ENCODE assay signal across 9 mouse cellular contexts in the genomic region with DNA sequence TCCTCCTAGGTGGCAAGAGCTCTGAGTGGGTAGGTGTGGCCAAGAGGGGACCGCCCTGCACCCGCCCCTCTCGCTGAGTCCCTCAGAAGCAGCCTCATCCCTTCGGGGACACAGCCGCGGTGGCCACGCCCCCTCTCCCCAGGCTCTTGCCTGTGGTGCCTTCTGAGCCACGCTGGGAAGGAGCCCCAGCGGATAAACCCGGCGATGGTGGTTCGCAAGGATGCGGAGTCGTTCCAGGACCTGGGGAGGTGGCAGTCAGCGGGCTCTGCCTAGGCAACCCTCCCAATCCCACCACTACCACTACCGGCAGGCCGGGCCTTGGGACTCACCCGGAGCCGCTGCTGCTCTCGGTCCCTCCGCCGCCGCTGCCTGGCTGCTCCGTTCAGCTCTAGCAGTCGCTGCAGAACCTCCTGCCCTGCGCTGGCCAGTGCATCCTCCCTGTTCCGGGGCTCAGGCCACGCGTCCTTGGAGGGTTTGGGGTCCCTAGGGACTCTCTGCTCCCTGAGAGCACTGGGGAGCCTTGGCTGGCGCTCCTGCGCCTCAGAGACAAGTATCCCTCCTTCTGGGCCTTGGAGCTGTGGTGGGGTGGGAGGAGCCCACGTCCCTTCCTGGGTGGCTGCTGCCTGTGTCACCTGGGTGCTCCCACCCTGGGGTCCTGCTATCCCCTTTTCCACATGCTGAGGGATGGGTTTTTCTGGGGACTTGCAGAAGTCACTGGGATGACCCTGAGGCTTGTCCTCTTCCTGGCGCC. TPM values are rescaled to one million over a fixed set of nuclear protein-coding genes. Genes with fewer than 3 reads are reported as not detected.
A peak's percentile ranks its signal among the peaks of the same experiment; 100 is the strongest.
DNase-seq lines count a peak whose midpoint lies in the region; ATAC-seq and TF ChIP-seq lines count a peak whose summit lies in the region.
"Had no signal": no experiment of that assay in that cellular context is flagged by ENCODE, and none has a peak within 500 bp of the region (broad histone marks: within the 10 kb centered on the region; RNA-seq: fewer than 3 reads in every experiment).

No protein-coding gene starts in this region.

- peak overlapping the region; percentile 58 for H3K4me2 ChIP-seq in hindbrain, postnatal 0 days (ENCODE audit: low read depth, low read length)

- peak overlapping the region; percentile 16; the same call in 1 of the 2 replicates for H3K27ac ChIP-seq in gastrocnemius, adult 2 months
- H3K27ac ChIP-seq in hindbrain, postnatal 0 days, result no peak overlapping the region
- peak overlapping the region; percentile 55; the same call in 1 of the 2 replicates for H3K27ac ChIP-seq in left cerebral cortex, adult 2 months
- H3K27ac ChIP-seq: macrophage had no signal

- H3K9me3 ChIP-seq in hindbrain, postnatal 0 days (ENCODE audit: low read length), result no peaks in the 10 kb centered on the region

- no peak for TF ChIP-seq CTCF in gastrocnemius, adult 2 months (IDR thresholded peaks at IDR 0.05)
- no peak for TF ChIP-seq CTCF in hindbrain, postnatal 0 days (IDR thresholded peaks at IDR 0.05; ENCODE audit: low read depth)
- no peak for TF ChIP-seq CTCF in left cerebral cortex, adult 2 months (IDR thresholded peaks at IDR 0.05)

- peak overlapping the region; percentile 31 for H3K9ac ChIP-seq in hindbrain, postnatal 0 days (replicated peaks; ENCODE audit: low read length)

- no peaks in the 10 kb centered on the region for H3K4me1 ChIP-seq in hindbrain, postnatal 0 days (ENCODE audit: insufficient read depth, low read length)

- peak; percentile 95 for ATAC-seq in activated CD4-positive, CD25-positive, alpha-beta regulatory T cell, adult 4 months
- peak; percentile 99 for ATAC-seq in common myeloid progenitor, adult 5-6 weeks (replicated peaks; ENCODE audit: low read depth, poor library complexity, severe bottlenecking)
- ATAC-seq in hindbrain, postnatal 0 days, result peak; percentile 91

- no peaks in the 10 kb centered on the region for H3K27me3 ChIP-seq in hindbrain, postnatal 0 days (ENCODE audit: insufficient read depth, low read length)

- intact Hi-C loops in gastrocnemius, adult 2 months (cut with DNase I), result no loop called here
- intact Hi-C loops in left cerebral cortex, adult 2 months (cut with DNase I), result no loop called here

- H3K4me3 ChIP-seq in gastrocnemius, adult 2 months, result peak overlapping the region; percentile 62
- peak overlapping the region; percentile 32 for H3K4me3 ChIP-seq in hindbrain, postnatal 0 days (ENCODE audit: low read length)
- peak overlapping the region; percentile 53 for H3K4me3 ChIP-seq in left cerebral cortex, adult 2 months

- H3K36me3 ChIP-seq in hindbrain, postnatal 0 days (ENCODE audit: insufficient read depth, low read length), result peaks cover 12% of the 10 kb centered on the region; the same call in 1 of the 2 replicates

- DNase-seq in gastrocnemius, adult 2 months, result peak; percentile 80
- peak; percentile 76 for DNase-seq in hindbrain, postnatal 0 days (ENCODE audit: low spot score)
- peak; percentile 71 to 78 for DNase-seq in left cerebral cortex, adult 2 months (ENCODE audit: extremely low spot score in 1 of 2, low spot score in 2 of 2)
- peak; percentile 82 to 87 for DNase-seq in lung, postnatal 4 days
- peak; percentile 57 for DNase-seq in retina, postnatal 7 days (ENCODE audit: low read depth, low spot score)
- peak; percentile 89 for DNase-seq in thymus, postnatal 4 days

- WGBS in hindbrain, postnatal 0 days, result 3% methylated on average over 31 of the region's 33 CpGs

RNA-seq across cellular contexts. Expression of gene Atp6v1fnb, which starts 2.9 kb away (rescaled TPM):
- not detected for polyA plus RNA-seq in activated CD4-positive, CD25-positive, alpha-beta regulatory T cell, adult 4 months (2017; shearing (Covaris generic))
- total RNA-seq in common myeloid progenitor, adult 5-6 weeks (2017), result 1.3 TPM in 1 of 2 replicates, not detected in the other
- not detected for total RNA-seq in gastrocnemius, adult 2 months (2021)
- total RNA-seq in hindbrain, postnatal 0 days (2014; rRNA removed), result 0.47 TPM in 1 of 2 replicates, not detected in the other
- 0.59 TPM in 1 of 2 replicates, not detected in the other for polyA plus RNA-seq in hindbrain, postnatal 0 days (2015; fragmentation: Nextera tagmentation; extraction: Ambion mirVana)
- under 1 TPM; 0.54 to 0.72 TPM for total RNA-seq in left cerebral cortex, adult 2 months (2021)
- polyA plus RNA-seq: macrophage had no signal

RNA-seq across cellular contexts. Expression of gene Atp6v1f, which starts 6.6 kb away (rescaled TPM):
- polyA plus RNA-seq in activated CD4-positive, CD25-positive, alpha-beta regulatory T cell, adult 4 months (2017; shearing (Covaris generic)), result 100 to 1,000 TPM; 373 to 399 TPM
- total RNA-seq in common myeloid progenitor, adult 5-6 weeks (2017), result 89.8 and 130 TPM in 2 replicates
- 100 to 1,000 TPM; 110 to 112 TPM for total RNA-seq in gastrocnemius, adult 2 months (2021)
- total RNA-seq in hindbrain, postnatal 0 days (2014; rRNA removed), result 229 and 240 TPM in 2 replicates
- 371 and 385 TPM in 2 replicates for polyA plus RNA-seq in hindbrain, postnatal 0 days (2015; fragmentation: Nextera tagmentation; extraction: Ambion mirVana)
- 100 to 1,000 TPM; 242 to 247 TPM for total RNA-seq in left cerebral cortex, adult 2 months (2021)

RNA-seq across cellular contexts. Expression of gene Kcp, which starts 33.6 kb away (rescaled TPM):
- polyA plus RNA-seq in activated CD4-positive, CD25-positive, alpha-beta regulatory T cell, adult 4 months (2017; shearing (Covaris generic)), result under 1 TPM in 1 of 2 experiments, not detected in 1; 0.12 TPM
- total RNA-seq in common myeloid progenitor, adult 5-6 weeks (2017), result not detected in 2 replicates
- 1 to 10 TPM; 3.8 to 4.0 TPM for total RNA-seq in gastrocnemius, adult 2 months (2021)
- 13.1 and 27.5 TPM in 2 replicates for total RNA-seq in hindbrain, postnatal 0 days (2014; rRNA removed)
- 7.6 and 7.7 TPM in 2 replicates for polyA plus RNA-seq in hindbrain, postnatal 0 days (2015; fragmentation: Nextera tagmentation; extraction: Ambion mirVana)
- total RNA-seq in left cerebral cortex, adult 2 months (2021), result 1 to 10 TPM; 1.1 to 2.2 TPM
- polyA plus RNA-seq: macrophage had no signal

RNA-seq across cellular contexts. Expression of gene Flnc, which starts 41.1 kb away (rescaled TPM):
- polyA plus RNA-seq in activated CD4-positive, CD25-positive, alpha-beta regulatory T cell, adult 4 months (2017; shearing (Covaris generic)), result not detected
- total RNA-seq in common myeloid progenitor, adult 5-6 weeks (2017), result not detected in 2 replicates
- 100 to 1,000 TPM; 285 to 430 TPM for total RNA-seq in gastrocnemius, adult 2 months (2021)
- total RNA-seq in hindbrain, postnatal 0 days (2014; rRNA removed), result 17.6 and 19.4 TPM in 2 replicates
- polyA plus RNA-seq in hindbrain, postnatal 0 days (2015; fragmentation: Nextera tagmentation; extraction: Ambion mirVana), result 1.8 TPM in 2 replicates
- total RNA-seq in left cerebral cortex, adult 2 months (2021), result 1 to 10 TPM; 1.2 to 1.7 TPM
- polyA plus RNA-seq: macrophage had no signal

RNA-seq across cellular contexts. Expression of gene Irf5, which starts 52.3 kb away (rescaled TPM):
- 10 to 100 TPM; 18.5 to 22.0 TPM for polyA plus RNA-seq in activated CD4-positive, CD25-positive, alpha-beta regulatory T cell, adult 4 months (2017; shearing (Covaris generic))
- total RNA-seq in common myeloid progenitor, adult 5-6 weeks (2017), result 14.8 and 18.6 TPM in 2 replicates
- total RNA-seq in gastrocnemius, adult 2 months (2021), result 1 to 10 TPM; 1.1 to 3.8 TPM
- 2.4 and 3.9 TPM in 2 replicates for total RNA-seq in hindbrain, postnatal 0 days (2014; rRNA removed)
- 1.8 and 2.1 TPM in 2 replicates for polyA plus RNA-seq in hindbrain, postnatal 0 days (2015; fragmentation: Nextera tagmentation; extraction: Ambion mirVana)
- total RNA-seq in left cerebral cortex, adult 2 months (2021), result 1 to 10 TPM; 4.0 to 4.4 TPM
